Mouse (Mus musculus) left cerebral cortex, adult 8-10 months (tissue): ENCODE data around the gene Hpse. TPM values are rescaled to one million over a fixed set of nuclear protein-coding genes. Genes with fewer than 3 reads are reported as not detected.

Experiments used
- DNase-seq, 2 experiments: peaks; one replicate each; pipeline ENCODE4 v3.0.0; 2022; ENCODE audit warnings: low spot score in 2 of 2
- total RNA-seq, 4 experiments: library from RNA; stranded (reverse); gene quantifications; 2 replicates each; pipeline ENCODE4 v1.2.4; 2022

Hpse gene
- total RNA-seq, result 1 to 10 TPM in 3 of 4 experiments, under 1 TPM in 1; 0.93 to 1.7 (median 1.4) TPM

GRCm38 (mm10) chr5:100719235-100720088, at the start of gene Hpse:
TSS of gene Hpse (minus strand) at chr5:100719716.
- DNase-seq, result no peak

GRCm38 (mm10) chr5:100766026-100766425, 46.5 kb upstream of the Hpse start:
- DNase-seq, result no peak

DNA sequence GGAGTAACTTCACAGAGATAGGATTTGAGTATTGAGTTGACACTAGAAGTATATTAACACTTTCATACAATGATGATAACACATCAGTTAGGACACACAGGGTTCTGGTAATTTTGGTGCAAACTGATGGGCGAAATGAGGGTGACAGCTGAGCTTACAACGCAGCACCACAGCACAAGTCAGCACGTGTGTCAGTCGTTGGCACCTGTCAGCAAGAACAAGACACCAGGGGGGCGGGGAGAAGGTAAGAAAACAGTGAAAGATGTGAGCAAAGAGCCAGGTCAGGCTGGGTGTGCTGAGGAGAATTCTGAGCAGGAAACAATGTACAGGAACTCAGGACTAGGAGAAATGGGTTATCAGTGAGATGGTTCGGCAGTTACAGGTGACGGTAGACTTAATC, 42.2 kb upstream of the Hpse start:
- no peak for DNase-seq

- DNase-seq, result no peak
Observed at GRCm38 (mm10) chr5:100760049-100760663, 40.6 kb upstream of the Hpse start.

GRCm38 (mm10) chr5:100758121-100758520, 38.6 kb upstream of the Hpse start:
- DNase-seq, result no peak

DNA sequence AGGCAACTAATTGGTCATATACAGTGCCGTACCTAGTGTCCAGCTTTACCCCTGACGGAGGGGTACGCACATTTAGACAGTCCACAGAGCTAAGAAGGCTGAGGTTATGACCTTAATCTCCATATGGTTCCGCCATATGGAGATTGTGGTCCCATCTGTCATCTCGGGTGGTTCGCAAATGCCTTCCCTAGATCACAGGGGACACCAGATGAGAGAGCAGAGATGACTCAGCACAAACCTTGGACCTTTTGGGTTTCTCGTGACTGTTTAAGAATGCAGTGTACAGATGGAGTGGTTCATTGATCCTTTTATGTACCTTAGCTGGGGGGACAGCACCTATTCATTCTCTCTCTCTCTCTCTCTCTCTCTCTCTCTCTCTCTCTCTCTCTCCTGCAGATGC, 33.9 kb upstream of the Hpse start:
- no peak for DNase-seq

DNA sequence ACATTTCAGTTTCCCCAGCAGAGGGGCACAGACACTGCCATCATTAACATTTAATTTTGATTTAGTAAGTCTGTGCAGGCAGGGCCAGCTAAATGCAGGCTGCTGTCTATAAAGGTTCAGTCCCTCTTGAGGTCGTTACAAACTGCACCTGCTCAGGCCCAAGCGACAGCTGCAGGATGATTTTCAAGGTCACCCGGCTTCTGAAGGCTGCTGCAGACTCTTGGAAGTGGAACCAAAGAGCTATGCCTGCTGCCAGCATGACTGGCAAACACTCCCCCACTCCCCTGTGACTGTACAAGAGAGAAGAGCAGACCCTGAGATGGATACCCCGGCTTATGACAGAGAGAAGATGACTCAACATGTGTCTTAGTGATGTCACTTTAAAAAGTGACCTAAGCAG, 32.1 kb upstream of the Hpse start:
- DNase-seq, result no peak

GRCm38 (mm10) chr5:100750617-100751255, 31.2 kb upstream of the Hpse start:
- no peak for DNase-seq

GRCm38 (mm10) chr5:100738802-100739201, 19.3 kb upstream of the Hpse start:
- no peak for DNase-seq

DNA sequence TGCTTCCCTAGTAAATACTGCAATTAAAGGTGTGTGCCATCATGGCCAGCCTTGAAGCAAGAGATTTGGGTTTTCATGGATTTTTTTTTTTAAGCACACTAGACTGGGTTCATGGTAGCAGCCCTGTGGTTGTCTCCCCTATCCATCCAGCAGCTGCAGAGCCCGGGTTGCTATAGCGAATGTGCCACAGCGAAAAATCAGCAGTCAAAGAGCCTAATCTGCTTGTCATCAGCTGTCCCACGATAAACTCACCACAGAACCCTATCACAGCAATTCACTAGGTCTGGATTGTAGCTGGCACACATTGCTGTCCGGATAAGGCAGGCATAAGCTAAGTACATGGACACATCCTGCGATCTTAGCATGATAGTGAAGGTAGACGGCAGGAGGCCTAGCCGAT, 17.4 kb upstream of the Hpse start:
- DNase-seq, result no peak

DNA sequence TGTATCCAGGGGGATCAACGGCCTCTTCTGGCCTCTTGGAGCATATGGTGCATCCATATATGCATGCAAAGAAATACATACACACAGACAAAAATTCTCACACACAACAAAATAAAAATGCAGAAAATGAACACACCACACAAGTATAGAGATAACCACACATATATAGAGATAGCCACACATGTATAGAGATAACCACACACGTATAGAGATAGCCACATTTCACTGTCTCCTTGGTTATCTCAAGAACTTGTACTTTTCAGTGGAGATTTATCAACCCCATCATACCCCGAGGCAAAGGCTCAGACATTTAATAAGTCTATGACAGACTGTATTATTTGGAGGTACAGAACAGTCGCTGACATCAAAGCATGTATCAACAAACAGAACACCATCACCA, 15.0 kb upstream of the Hpse start:
- no peak for DNase-seq

- no peak for DNase-seq
Observed at GRCm38 (mm10) chr5:100728757-100729156, 9.2 kb upstream of the Hpse start.

DNA sequence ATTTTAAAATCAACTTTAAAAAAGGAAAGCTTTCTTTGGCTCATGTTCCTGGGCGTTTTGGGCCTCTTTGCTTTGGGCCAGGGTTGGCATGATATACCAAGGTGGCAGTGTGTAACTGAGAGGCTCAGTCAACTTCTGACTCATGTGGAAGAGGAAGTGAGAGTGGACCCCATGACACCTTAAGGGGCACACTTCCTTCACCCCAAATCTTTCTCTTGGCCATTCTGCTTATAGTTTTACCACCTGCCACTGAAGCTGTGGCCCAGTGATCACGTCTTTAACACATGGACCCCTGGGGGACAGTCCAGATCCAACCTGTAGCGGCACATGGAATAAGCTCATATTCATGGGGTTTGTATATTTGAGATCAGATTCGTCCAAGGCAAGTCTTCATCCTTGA, 6.5 kb upstream of the Hpse start:
- no peak for DNase-seq

GRCm38 (mm10) chr5:100716762-100717161, 2.8 kb downstream of the Hpse start:
- DNase-seq, result no peak

DNA sequence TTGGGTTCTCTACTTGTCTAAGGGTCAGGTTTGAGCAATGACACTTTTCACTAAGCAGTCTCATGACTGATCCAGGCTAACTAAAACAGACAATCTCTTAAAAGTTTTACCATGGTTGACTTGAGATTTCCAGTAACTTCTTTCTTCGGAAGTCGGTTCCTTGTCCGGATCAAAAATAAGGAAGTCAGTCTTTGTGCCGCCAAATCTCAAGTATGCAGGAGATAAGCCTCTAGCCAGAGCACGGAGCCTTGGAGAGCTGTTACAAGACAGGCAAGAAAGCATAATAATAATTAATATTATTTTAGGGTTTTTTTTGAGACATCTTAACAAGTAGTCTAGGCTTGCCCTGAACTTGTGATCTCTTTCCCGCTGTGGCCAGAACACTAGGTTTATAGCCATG, 8.3 kb downstream of the Hpse start:
- DNase-seq, result no peak

- DNase-seq, result no peak
Observed at GRCm38 (mm10) chr5:100710012-100710411, 9.5 kb downstream of the Hpse start.

GRCm38 (mm10) chr5:100709035-100709434, 10.5 kb downstream of the Hpse start:
- DNase-seq, result no peak

DNA sequence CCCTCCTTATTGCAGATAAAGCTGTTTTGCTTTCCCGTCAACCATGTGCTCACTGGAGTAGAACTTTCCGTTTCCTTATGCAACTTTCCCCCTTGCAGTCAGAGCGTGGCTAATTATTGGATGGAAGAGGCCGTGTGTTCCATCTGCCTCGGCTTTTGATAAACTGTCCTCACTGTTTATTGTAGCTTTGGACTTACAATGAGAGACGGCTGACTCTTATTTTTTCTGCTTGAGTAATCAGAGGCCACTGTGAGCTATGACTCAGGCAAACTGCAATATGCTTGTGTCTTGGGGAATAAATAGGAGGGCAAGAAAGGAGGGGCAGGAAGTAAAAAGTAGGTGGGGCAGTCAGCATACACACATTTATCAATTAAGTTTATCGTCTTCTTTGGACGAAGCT, 12.8 kb downstream of the Hpse start:
- no peak for DNase-seq

DNA sequence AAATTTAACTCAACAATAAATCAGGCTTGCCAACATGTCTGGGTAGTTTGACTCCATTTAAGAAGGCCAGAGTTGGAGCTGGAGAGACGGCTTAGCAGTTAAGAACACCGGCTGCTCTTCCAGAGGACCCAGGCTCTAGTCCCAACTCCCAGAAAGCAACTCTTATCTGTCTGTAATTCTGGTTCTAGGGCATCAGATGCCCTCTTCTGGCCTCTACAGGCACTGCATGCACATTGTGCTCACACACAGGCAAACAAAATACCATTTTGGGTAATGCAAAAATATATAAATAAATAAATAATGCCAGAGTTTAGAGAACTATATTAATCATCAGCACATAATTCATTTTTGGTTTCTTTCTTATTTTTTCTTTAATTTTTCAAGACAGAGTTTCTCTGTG, 15.2 kb downstream of the Hpse start:
- no peak for DNase-seq

GRCm38 (mm10) chr5:100702325-100702724, 17.2 kb downstream of the Hpse start:
- DNase-seq, result no peak

GRCm38 (mm10) chr5:100700861-100701620, 18.5 kb downstream of the Hpse start:
- DNase-seq, result no peak

- DNase-seq, result no peak
Observed at GRCm38 (mm10) chr5:100697886-100698285, 21.6 kb downstream of the Hpse start.
